Mouse (Mus musculus) heart, adult 2 months (tissue): Measurements from ENCODE around the gene Hadha.

ENCODE experiments used
- CTCF ChIP-seq: fragments of 200-600 bp; IDR thresholded peaks from 2 replicates; pipeline ENCODE4 v1.8.1; 2022; ENCODE audit warnings: antibody characterized with exemption, mild to moderate bottlenecking, moderate library complexity
- EP300 ChIP-seq: fragments of 200-500 bp; IDR thresholded peaks from 2 replicates; pipeline ENCODE4 v1.6.1; 2011; ENCODE audit warnings: low read depth, low read length, control low read depth; ENCODE audit not compliant: insufficient read depth
- POLR2A ChIP-seq: fragments of 200-500 bp; IDR thresholded peaks from 2 replicates; pipeline ENCODE4 v1.6.1; 2011; ENCODE audit warnings: mild to moderate bottlenecking, low read depth, low read length, control low read depth; ENCODE audit not compliant: insufficient read depth

DNA sequence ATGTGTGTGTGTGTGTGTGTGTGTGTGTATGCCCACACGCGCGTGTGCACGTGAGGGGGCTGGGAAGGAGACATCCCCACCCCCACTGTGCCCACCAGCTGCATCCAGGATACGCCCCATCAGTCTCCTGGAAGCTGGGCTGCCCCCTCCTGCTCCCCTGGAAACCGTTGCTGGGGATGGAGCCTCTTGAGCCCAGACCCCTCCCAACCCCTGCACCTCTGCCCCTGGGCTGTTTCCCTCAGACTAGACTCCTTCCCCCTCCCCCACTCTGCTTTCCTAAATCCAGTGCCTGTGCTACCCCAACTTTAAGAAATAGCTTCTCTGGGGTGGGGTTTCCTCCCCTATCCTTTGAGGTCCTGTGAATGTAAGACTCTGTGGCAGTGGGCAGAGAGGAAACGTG is 47.8 kb downstream of the Hadha start:
- TF ChIP-seq CTCF (no peak), EP300 (no peak), POLR2A (no peak)
